Mouse (Mus musculus) lung, postnatal 0 days (tissue): ENCODE results near the gene Laptm4a. TPM values are rescaled to one million over a fixed set of nuclear protein-coding genes. Genes with fewer than 3 reads are reported as not detected.

Source experiments
- ATAC-seq: fragments of 200-750 bp; cut with Nextera tagmentation; 2 replicates; pipeline ENCODE4 v1.8.0; 2017; ENCODE audit warnings: moderate library complexity
- DNase-seq: peaks from one replicate; pipeline ENCODE4 v3.0.0-alpha.2; 2016; ENCODE audit warnings: low spot score
- H3K27ac ChIP-seq: fragments of 300-500 bp; sonication (generic); 2 replicates; pipeline ENCODE4 v1.5.1; 2014; ENCODE audit warnings: antibody characterized with exemption, mild to moderate bottlenecking, low read length, mixed read lengths
- H3K27me3 ChIP-seq: fragments of 300-500 bp; sonication (generic); replicated peaks from 2 replicates; pipeline ENCODE4 v1.6.1; 2014; ENCODE audit warnings: low read length, mixed read lengths; ENCODE audit not compliant: insufficient read depth
- H3K36me3 ChIP-seq: fragments of 300-500 bp; sonication (generic); 2 replicates; pipeline ENCODE4 v1.6.1; 2014; ENCODE audit warnings: low read length, mixed read lengths; ENCODE audit not compliant: insufficient read depth
- H3K4me1 ChIP-seq: fragments of 300-500 bp; sonication (generic); 2 replicates; pipeline ENCODE4 v1.6.1; 2014; ENCODE audit warnings: antibody characterized with exemption, low read depth, low read length, mixed read lengths; ENCODE audit not compliant: insufficient read depth
- H3K4me2 ChIP-seq: fragments of 300-500 bp; sonication (generic); replicated peaks from 2 replicates; pipeline ENCODE4 v1.6.1; 2014; ENCODE audit warnings: low read depth, mild to moderate bottlenecking, low read length, moderate library complexity, mixed read lengths
- H3K4me3 ChIP-seq: fragments of 300-500 bp; sonication (generic); 2 replicates; pipeline ENCODE4 v1.5.1; 2014; ENCODE audit warnings: low read depth, low read length
- H3K9ac ChIP-seq: fragments of 300-500 bp; sonication (generic); replicated peaks from 2 replicates; pipeline ENCODE4 v1.6.1; 2014; ENCODE audit warnings: low read depth, mild to moderate bottlenecking
- H3K9me3 ChIP-seq: fragments of 300-500 bp; sonication (generic); 2 replicates; pipeline ENCODE4 v1.6.1; 2016; ENCODE audit warnings: low read length, mixed read lengths
- CTCF ChIP-seq: IDR thresholded peaks from 2 replicates; pipeline ENCODE4 v1.5.1; 2016; ENCODE audit warnings: antibody characterized with exemption, mild to moderate bottlenecking
- EP300 ChIP-seq: IDR thresholded peaks from 2 replicates; pipeline ENCODE4 v1.6.1; 2016; ENCODE audit warnings: antibody characterized with exemption, mild to moderate bottlenecking, control low read depth
- WGBS: fragments of 180-500 bp; shearing (Covaris S2); extraction: QIAGEN DNeasy Blood & Tissue Kit; methylation state at CpG from one replicate; pipeline ENCODE4 v1.1.7; 2014; 5-methylcytosine and 5-hydroxymethylcytosine counted together
- polyA plus RNA-seq: library from polyadenylated mRNA; unstranded; fragments of >200 nt; fragmentation: Nextera tagmentation; extraction: Ambion mirVana; gene quantifications from 2 replicates; pipeline ENCODE4 v1.2.1, GENCODE M21; 2015

The Laptm4a gene
- polyA plus RNA-seq: 467 and 484 TPM in 2 replicates

DNA sequence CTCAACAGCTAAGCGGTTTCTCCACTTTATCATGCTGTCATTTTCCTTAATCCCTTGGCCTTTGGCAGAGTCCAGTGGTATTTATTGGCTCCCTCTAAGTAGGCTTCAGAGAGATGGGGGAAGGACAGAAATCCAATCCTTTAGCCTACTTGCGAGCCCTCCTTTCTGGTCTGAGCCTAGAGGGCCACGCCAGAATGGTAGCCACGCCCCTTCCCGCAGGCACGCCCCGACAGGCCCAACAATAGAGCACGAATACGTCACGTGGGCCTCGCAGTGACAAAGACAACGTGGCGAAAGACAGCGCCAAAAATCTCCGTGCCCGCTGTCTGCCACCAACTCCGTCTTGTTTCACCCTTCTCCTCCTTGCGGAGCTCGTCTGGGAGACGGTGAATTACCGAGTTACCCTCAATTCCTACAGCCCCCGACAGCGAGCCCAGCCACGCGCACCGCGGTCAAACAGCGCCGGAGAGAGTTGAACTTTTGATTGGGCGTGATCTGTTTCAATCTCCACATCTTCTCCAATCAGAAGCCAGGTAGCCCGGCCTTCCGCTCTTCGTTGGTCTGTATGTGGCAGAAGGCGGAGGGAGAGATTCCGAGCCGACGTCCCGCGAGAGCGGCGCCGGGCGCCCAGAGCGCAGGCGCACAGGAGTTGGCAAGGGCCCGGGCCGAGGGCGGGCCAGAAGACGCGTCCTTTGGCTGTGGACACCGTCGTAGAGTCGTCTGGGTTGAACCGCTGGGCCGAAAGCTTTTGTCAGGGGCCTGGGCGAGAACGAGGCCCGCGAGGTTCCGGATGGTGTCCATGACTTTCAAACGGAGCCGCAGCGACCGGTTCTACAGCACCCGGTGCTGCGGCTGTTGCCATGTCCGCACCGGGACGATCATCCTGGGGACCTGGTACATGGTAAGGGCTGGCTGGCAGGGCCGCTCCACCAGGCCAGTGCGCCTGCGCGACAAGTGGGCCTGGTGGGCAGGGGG, at the start of gene Laptm4a:
Laptm4a (plus strand) TSS at position 271 of the 975 bp plus-strand sequence.
- no peaks in the 10 kb centered on the region for H3K9me3 ChIP-seq
- ATAC-seq: peak; percentile 97
- peak within 1 kb of the TSS; percentile 95 for H3K27ac ChIP-seq
- H3K4me3 ChIP-seq: peak within 1 kb of the TSS; percentile 83
- under 1% methylated on average over 73 of the region's 73 CpGs for WGBS
- peak within 1 kb of the TSS; percentile 74 for H3K4me2 ChIP-seq
- no peaks in the 10 kb centered on the region for H3K27me3 ChIP-seq
- no peaks in the 10 kb centered on the region; the same call in 1 of the 2 replicates for H3K36me3 ChIP-seq
- peak within 1 kb of the TSS; percentile 77 for H3K9ac ChIP-seq
- peak; percentile 99 for DNase-seq
- H3K4me1 ChIP-seq: peaks cover 12% of the 10 kb centered on the region; the same call in 1 of the 2 replicates
- TF ChIP-seq CTCF (no peak), EP300 (no peak)

DNA sequence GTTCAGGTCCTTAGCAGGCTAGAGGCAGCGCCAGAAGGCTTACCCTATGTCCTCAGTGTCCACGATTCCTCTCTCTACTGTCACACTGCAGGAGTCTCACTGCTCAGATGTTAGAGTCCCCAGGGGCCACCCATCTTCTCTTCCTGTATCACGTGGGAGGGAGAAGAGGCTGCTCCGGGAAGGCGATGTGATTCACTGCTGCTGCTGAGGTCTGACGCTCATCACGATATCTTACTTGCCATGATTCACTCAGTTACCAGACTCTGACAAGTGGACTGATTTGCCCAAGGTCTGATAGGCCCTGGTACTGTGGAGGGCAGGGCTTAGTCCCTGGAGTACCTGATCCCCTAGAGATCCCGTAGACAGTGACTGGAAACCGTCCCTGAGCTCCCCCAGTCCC, 45.9 kb upstream of the Laptm4a start:
- DNase-seq: no peak
- no peaks in the 10 kb centered on the region for H3K36me3 ChIP-seq
- no peaks in the 10 kb centered on the region for H3K9me3 ChIP-seq
- H3K27me3 ChIP-seq: no peaks in the 10 kb centered on the region
- WGBS: 76% methylated on average over 9 of the region's 9 CpGs
- H3K4me1 ChIP-seq: peaks cover 7% of the 10 kb centered on the region; the same call in 1 of the 2 replicates
- no peak overlapping the region for H3K9ac ChIP-seq
- H3K27ac ChIP-seq: no peak overlapping the region
- H3K4me3 ChIP-seq: no peak overlapping the region
- TF ChIP-seq EP300 (no peak), CTCF (no peak)
- no peak for ATAC-seq
- H3K4me2 ChIP-seq: no peak overlapping the region

DNA sequence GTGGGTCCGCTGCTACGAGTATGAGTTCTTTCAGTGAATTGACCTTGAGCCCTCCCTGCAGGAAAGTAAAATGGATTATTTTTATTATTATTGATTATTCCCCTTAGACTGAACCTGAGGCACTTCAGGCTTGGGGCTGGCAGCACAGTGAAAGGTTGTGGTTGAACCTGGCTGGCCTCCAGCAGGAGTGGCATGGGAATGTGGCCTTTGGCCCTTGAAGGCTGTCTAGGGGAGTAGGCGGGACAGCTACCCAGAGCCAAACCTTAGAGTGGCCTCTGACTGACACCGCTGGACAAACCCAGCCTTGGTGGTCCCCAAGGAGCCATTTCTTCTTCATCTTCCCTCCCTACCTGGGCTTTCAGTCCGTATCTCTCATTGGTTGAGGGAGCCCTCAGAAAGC, 44.6 kb upstream of the Laptm4a start:
- 63% methylated on average over 4 of the region's 5 CpGs for WGBS
- no peak overlapping the region for H3K4me3 ChIP-seq
- H3K9me3 ChIP-seq: no peaks in the 10 kb centered on the region
- H3K27ac ChIP-seq: no peak overlapping the region
- H3K4me1 ChIP-seq: peaks cover 7% of the 10 kb centered on the region; the same call in 1 of the 2 replicates
- H3K27me3 ChIP-seq: no peaks in the 10 kb centered on the region
- ATAC-seq: peak; percentile 65
- DNase-seq: peak; percentile 47
- TF ChIP-seq CTCF (no peak), EP300 (no peak)
- no peaks in the 10 kb centered on the region for H3K36me3 ChIP-seq
- no peak overlapping the region for H3K9ac ChIP-seq
- H3K4me2 ChIP-seq: no peak overlapping the region

DNA sequence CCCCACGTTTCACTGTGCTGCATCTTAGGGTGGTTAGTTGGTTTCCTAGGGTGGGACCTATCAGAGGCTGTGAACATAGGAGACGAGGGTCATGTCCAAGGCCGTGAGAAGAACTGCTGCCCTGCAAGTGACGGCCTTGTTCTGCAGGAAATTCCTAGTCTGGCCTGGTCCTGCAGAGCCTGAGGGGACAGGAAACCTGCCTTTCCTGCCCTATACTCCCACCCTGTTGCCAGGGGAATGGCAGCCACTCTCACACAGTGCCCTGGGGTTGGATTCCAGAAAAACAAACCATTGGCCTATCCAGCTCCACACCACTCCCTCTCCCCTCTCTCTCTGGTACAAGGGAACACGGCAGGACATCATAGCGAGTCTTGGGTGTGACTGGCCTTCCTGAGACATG, 44.1 kb upstream of the Laptm4a start:
- WGBS: 63% methylated on average over 6 of the region's 6 CpGs
- ATAC-seq: peak; percentile 46

DNA sequence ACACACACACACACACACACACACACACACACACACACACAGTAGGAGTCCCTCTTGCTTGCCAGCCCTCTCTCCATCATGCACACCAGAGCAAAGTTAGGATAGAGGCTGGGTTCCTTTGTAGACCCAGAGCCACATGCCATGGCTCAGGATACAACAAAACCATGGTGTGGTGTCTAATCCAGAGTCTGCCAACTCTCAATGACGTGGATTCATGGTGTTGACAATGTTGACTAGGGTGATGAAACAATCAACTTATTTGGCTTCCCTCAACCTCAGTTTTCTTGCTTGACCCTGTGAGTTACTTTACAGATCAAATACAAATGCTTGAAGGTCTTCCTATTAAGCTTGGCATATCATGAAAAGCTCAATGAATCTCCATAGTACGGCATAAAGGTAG, 42.7 kb upstream of the Laptm4a start:
- DNase-seq (no peak), ATAC-seq (no peak)
- Histone ChIP-seq H3K36me3 (no peaks in the 10 kb centered on the region), H3K4me2 (no peak overlapping the region), H3K9ac (no peak overlapping the region), H3K4me1 (peaks cover 7% of the 10 kb centered on the region; the same call in 1 of the 2 replicates), H3K9me3 (no peaks in the 10 kb centered on the region), H3K4me3 (no peak overlapping the region), H3K27me3 (no peaks in the 10 kb centered on the region), H3K27ac (no peak overlapping the region)
- 83% methylated on average over 2 of the region's 2 CpGs for WGBS
- no peak for TF ChIP-seq EP300
- no peak for TF ChIP-seq CTCF

More for the DNA sequence above, 44.1 kb upstream of the Laptm4a start:
- Histone ChIP-seq H3K27ac (no peak overlapping the region), H3K9ac (no peak overlapping the region), H3K9me3 (no peaks in the 10 kb centered on the region), H3K4me2 (no peak overlapping the region), H3K27me3 (no peaks in the 10 kb centered on the region), H3K4me3 (no peak overlapping the region), H3K4me1 (peaks cover 7% of the 10 kb centered on the region; the same call in 1 of the 2 replicates), H3K36me3 (no peaks in the 10 kb centered on the region)
- DNase-seq: no peak
- TF ChIP-seq CTCF: no peak
- TF ChIP-seq EP300: no peak

DNA sequence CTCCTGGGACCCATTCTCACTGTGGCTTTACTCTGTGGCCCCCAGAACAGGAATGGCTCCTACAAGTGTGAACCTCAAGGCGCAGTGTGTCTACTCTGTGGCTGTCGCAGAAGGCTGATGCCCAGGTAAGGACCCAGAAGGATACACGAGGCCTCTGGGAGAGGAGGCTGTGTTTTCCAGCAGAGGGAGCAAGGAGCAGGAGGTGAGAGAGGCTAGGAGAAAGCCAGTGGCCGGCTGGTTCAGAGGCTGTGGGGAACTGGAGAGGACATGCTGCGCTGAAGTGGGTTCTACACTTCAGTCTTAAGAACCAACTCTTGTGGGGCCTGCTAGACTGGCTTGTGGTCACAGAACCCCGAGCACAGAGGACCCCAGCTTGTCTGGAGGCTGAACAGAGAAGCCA, 42.1 kb upstream of the Laptm4a start:
- Histone ChIP-seq H3K4me2 (no peak overlapping the region), H3K9ac (no peak overlapping the region), H3K36me3 (no peaks in the 10 kb centered on the region), H3K4me3 (no peak overlapping the region), H3K27ac (no peak overlapping the region), H3K27me3 (no peaks in the 10 kb centered on the region), H3K4me1 (peaks cover 7% of the 10 kb centered on the region; the same call in 1 of the 2 replicates), H3K9me3 (no peaks in the 10 kb centered on the region)
- WGBS: 46% methylated on average over 6 of the region's 6 CpGs
- ATAC-seq (peak; percentile 56), DNase-seq (peak; percentile 49)
- TF ChIP-seq EP300 (no peak), CTCF (peak; percentile 65)
